Mouse (Mus musculus) stomach, postnatal 0 days (tissue): Measurements from ENCODE around the gene Pdzd4. TPM values are rescaled to one million over a fixed set of nuclear protein-coding genes. Genes with fewer than 3 reads are reported as not detected.

Experiments used
- ATAC-seq: fragments of 200-750 bp; cut with Nextera tagmentation; 2 replicates; pipeline ENCODE4 v1.8.0; 2017; ENCODE audit not compliant: low FRiP score, low TSS enrichment
- DNase-seq: peaks from one replicate; pipeline ENCODE4 v3.0.0-alpha.2; 2016; ENCODE audit warnings: low spot score
- H3K27ac ChIP-seq: fragments of 300-500 bp; sonication (generic); replicated peaks from 2 replicates; pipeline ENCODE4 v1.5.1; 2014; ENCODE audit warnings: mild to moderate bottlenecking, control low read depth
- H3K27me3 ChIP-seq: fragments of 300-500 bp; sonication (generic); 2 replicates; pipeline ENCODE4 v1.6.1; 2014; ENCODE audit warnings: low read length; ENCODE audit not compliant: control insufficient read depth, insufficient read depth
- H3K36me3 ChIP-seq: fragments of 300-500 bp; sonication (generic); 2 replicates; pipeline ENCODE4 v1.6.1; 2014; ENCODE audit warnings: low read length, mixed read lengths; ENCODE audit not compliant: control insufficient read depth, insufficient read depth
- H3K4me1 ChIP-seq: fragments of 300-500 bp; sonication (generic); replicated peaks from 2 replicates; pipeline ENCODE4 v1.6.1; 2014; ENCODE audit warnings: antibody characterized with exemption; ENCODE audit not compliant: control insufficient read depth, insufficient read depth
- H3K4me2 ChIP-seq: fragments of 300-500 bp; sonication (generic); replicated peaks from 2 replicates; pipeline ENCODE4 v1.6.1; 2014; ENCODE audit warnings: low read depth, mild to moderate bottlenecking, control low read depth, moderate library complexity
- H3K4me3 ChIP-seq: fragments of 300-500 bp; sonication (generic); 2 replicates; pipeline ENCODE4 v1.5.1; 2014; ENCODE audit warnings: low read depth, low read length, control low read depth
- H3K9ac ChIP-seq: fragments of 300-500 bp; sonication (generic); 2 replicates; pipeline ENCODE4 v1.6.1; 2014; ENCODE audit warnings: mild to moderate bottlenecking, low read length, control low read depth, mixed read lengths
- H3K9me3 ChIP-seq: fragments of 300-500 bp; sonication (generic); 2 replicates; pipeline ENCODE4 v1.6.1; 2016; ENCODE audit warnings: low read length; ENCODE audit not compliant: control insufficient read depth
- CTCF ChIP-seq: IDR thresholded peaks from 2 replicates; pipeline ENCODE4 v1.5.1; 2016; ENCODE audit warnings: antibody characterized with exemption, low read depth, mild to moderate bottlenecking, moderate library complexity
- EP300 ChIP-seq: optimal IDR thresholded peaks from 2 replicates; pipeline ENCODE3; 2016; ENCODE audit warnings: antibody characterized with exemption
- WGBS: fragments of 180-500 bp; shearing (Covaris S2); extraction: QIAGEN DNeasy Blood & Tissue Kit; methylation state at CpG from one replicate; pipeline ENCODE4 v1.1.7; 2014; 5-methylcytosine and 5-hydroxymethylcytosine counted together
- polyA plus RNA-seq: library from polyadenylated mRNA; unstranded; fragments of >200 nt; fragmentation: Nextera tagmentation; extraction: Ambion mirVana; gene quantifications from 2 replicates; pipeline ENCODE4 v1.2.1, GENCODE M21; 2015

Pdzd4 gene
- polyA plus RNA-seq, 1 experiment from 2014 or later = 0.38 TPM

GRCm38 (mm10) chrX:73774802-73775483 lies 49.8 kb downstream of the Pdzd4 start:
- TF ChIP-seq EP300 (no peak), CTCF (no peak)
- ATAC-seq = peak; percentile 54
- H3K4me2 ChIP-seq = no peak overlapping the region
- peak overlapping the region; percentile 24; the same call in 1 of the 2 replicates for H3K27ac ChIP-seq
- H3K4me1 ChIP-seq = no peaks in the 10 kb centered on the region
- no peaks in the 10 kb centered on the region for H3K36me3 ChIP-seq
- no peak for DNase-seq
- no peak overlapping the region for H3K4me3 ChIP-seq
- WGBS = 58% methylated on average over 10 of the region's 10 CpGs
- H3K9me3 ChIP-seq = no peaks in the 10 kb centered on the region
- no peak overlapping the region for H3K9ac ChIP-seq
- H3K27me3 ChIP-seq = no peaks in the 10 kb centered on the region

- Histone ChIP-seq H3K9ac (no peak within 1 kb of the TSS), H3K36me3 (no peaks in the 10 kb centered on the region), H3K27me3 (no peaks in the 10 kb centered on the region), H3K4me3 (no peak within 1 kb of the TSS), H3K4me1 (no peaks in the 10 kb centered on the region), H3K9me3 (no peaks in the 10 kb centered on the region), H3K4me2 (no peak within 1 kb of the TSS), H3K27ac (peak within 1 kb of the TSS; percentile 24; the same call in 1 of the 2 replicates)
- WGBS = 41% methylated on average over 8 of the region's 9 CpGs
- TF ChIP-seq CTCF (no peak), EP300 (no peak)
- DNase-seq (no peak), ATAC-seq (peak; percentile 12; the same call in 1 of the 2 replicates)
Measured at GRCm38 (mm10) chrX:73774168-73774760, 50.5 kb downstream of the Pdzd4 start, which contains the start of gene Srpk3. Gene Srpk3 (plus strand): TSS chrX:73774405.

GRCm38 (mm10) chrX:73767267-73767666 lies 57.5 kb downstream of the Pdzd4 start:
- ATAC-seq (no peak), DNase-seq (peak; percentile 27)
- Histone ChIP-seq H3K4me2 (no peak overlapping the region), H3K27ac (no peak overlapping the region), H3K4me1 (no peaks in the 10 kb centered on the region), H3K27me3 (no peaks in the 10 kb centered on the region), H3K9ac (no peak overlapping the region), H3K36me3 (no peaks in the 10 kb centered on the region), H3K9me3 (no peaks in the 10 kb centered on the region), H3K4me3 (no peak overlapping the region)
- no peak for TF ChIP-seq EP300
- TF ChIP-seq CTCF = peak; percentile 66
- 65% methylated on average over 9 of the region's 9 CpGs for WGBS

GRCm38 (mm10) chrX:73765311-73765710 lies 59.5 kb downstream of the Pdzd4 start:
- Histone ChIP-seq H3K27me3 (no peaks in the 10 kb centered on the region), H3K36me3 (no peaks in the 10 kb centered on the region), H3K9me3 (no peaks in the 10 kb centered on the region), H3K27ac (no peak overlapping the region), H3K4me1 (no peaks in the 10 kb centered on the region), H3K4me3 (no peak overlapping the region), H3K9ac (no peak overlapping the region), H3K4me2 (no peak overlapping the region)
- no peak for ATAC-seq
- no peak for TF ChIP-seq EP300
- TF ChIP-seq CTCF = no peak
- no peak for DNase-seq
- WGBS = 44% methylated on average over 1 of the region's 1 CpGs

GRCm38 (mm10) chrX:73758611-73759290 lies 66.0 kb downstream of the Pdzd4 start:
- Histone ChIP-seq H3K4me1 (no peaks in the 10 kb centered on the region), H3K4me2 (no peak overlapping the region), H3K9ac (no peak overlapping the region), H3K36me3 (no peaks in the 10 kb centered on the region), H3K27ac (no peak overlapping the region), H3K27me3 (no peaks in the 10 kb centered on the region), H3K9me3 (no peaks in the 10 kb centered on the region), H3K4me3 (no peak overlapping the region)
- WGBS = 86% methylated on average over 13 of the region's 13 CpGs
- TF ChIP-seq EP300 = no peak
- no peak for TF ChIP-seq CTCF
- ATAC-seq = no peak
- no peak for DNase-seq
